Mouse (Mus musculus) kidney, adult 2 months (tissue): ENCODE results near the gene Lonp2.

ENCODE experiments used
- CTCF ChIP-seq: fragments of 200-500 bp; conservative IDR thresholded peaks from 2 replicates; pipeline ENCODE4 v1.5.1; 2011; ENCODE audit warnings: low read depth, mild to moderate bottlenecking, control low read depth, low read length, moderate library complexity, mixed read lengths; ENCODE audit not compliant: insufficient read depth, insufficient read length
- POLR2A ChIP-seq: fragments of 200-500 bp; IDR thresholded peaks from one replicate; pipeline ENCODE4 v1.6.1; 2011; ENCODE audit warnings: low read depth, low read length, control low read depth

DNA sequence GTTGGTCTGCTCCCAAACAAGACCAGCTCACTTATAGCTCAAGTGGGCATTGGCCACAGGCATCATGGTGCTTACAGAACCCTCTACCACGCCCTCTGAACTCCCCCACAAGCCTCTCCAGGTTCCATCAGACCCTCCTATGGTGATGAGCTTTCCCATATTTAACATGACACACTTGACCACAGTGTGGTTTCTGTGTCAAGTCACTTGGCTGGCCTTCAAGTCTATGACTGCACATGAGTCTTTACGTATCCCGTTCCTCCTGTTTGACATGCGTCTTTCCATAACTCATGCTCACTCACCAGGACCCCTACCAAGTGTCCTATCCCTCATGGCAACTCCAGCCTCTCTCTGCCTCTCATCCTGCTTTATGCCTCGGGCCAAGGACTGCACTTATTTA is 28.2 kb upstream of the Lonp2 start:
- TF ChIP-seq CTCF (no peak), POLR2A (no peak)
